ENCODE assay signal across 8 mouse cellular contexts in genomic region chr2:167538671-167539306, GRCm38 (mm10). TPM values are rescaled to one million over a fixed set of nuclear protein-coding genes. Genes with fewer than 3 reads are reported as not detected.
A peak's percentile ranks its signal among the peaks of the same experiment; 100 is the strongest.
DNase-seq lines count a peak whose midpoint lies in the region; ATAC-seq lines count a peak whose summit lies in the region.

No protein-coding gene starts in this region.

- peaks cover 14% of the 10 kb centered on the region for H3K27me3 ChIP-seq in intestine, embryonic 14.5 days (replicated peaks; ENCODE audit: control insufficient read depth, insufficient read depth, low read length)

- peak overlapping the region; percentile 51; the same call in 1 of the 2 replicates for H3K27ac ChIP-seq in intestine, embryonic 14.5 days (ENCODE audit: low read depth)

- peak; percentile 30 for DNase-seq in cerebellum, adult 9-11 months
- no peak for DNase-seq in cerebellum, postnatal 25 days
- DNase-seq in urinary bladder, postnatal 25 days (ENCODE audit: low spot score): peak; percentile 20
- no peak for DNase-seq in urinary bladder, postnatal 14 days (ENCODE audit: low spot score)
- DNase-seq in intestine, embryonic 14.5 days (ENCODE audit: low spot score): no peak
- DNase-seq in neural tube, embryonic 10.5 days (ENCODE audit: extremely low spot score, low spot score): peak; percentile 58
- no peak for DNase-seq in left cerebral cortex, postnatal 14 days (ENCODE audit: low spot score in 2 of 2)
- DNase-seq in thymus, postnatal 4 days: no peak

- H3K36me3 ChIP-seq in intestine, embryonic 14.5 days (ENCODE audit: control insufficient read depth, insufficient read depth, low read length): peaks cover 6% of the 10 kb centered on the region

- H3K4me2 ChIP-seq in intestine, embryonic 14.5 days (ENCODE audit: low read length): peak overlapping the region; percentile 89

- intact Hi-C loops in left cerebral cortex, postnatal 14 days (cut with DNase I): no loop called here

- H3K9me3 ChIP-seq in intestine, embryonic 14.5 days (ENCODE audit: control insufficient read depth, low read length): no peaks in the 10 kb centered on the region

- H3K4me3 ChIP-seq in intestine, embryonic 14.5 days (ENCODE audit: low read depth, low read length): peak overlapping the region; percentile 45

- ATAC-seq in intestine, embryonic 14.5 days (replicated peaks; ENCODE audit: low FRiP score, low TSS enrichment, low read depth): no peak

- WGBS in intestine, embryonic 14.5 days: 29% methylated on average over 31 of the region's 34 CpGs

- peaks cover 43% of the 10 kb centered on the region for H3K4me1 ChIP-seq in intestine, embryonic 14.5 days (replicated peaks; ENCODE audit: control insufficient read depth, insufficient read depth, low read length)

- H3K9ac ChIP-seq in intestine, embryonic 14.5 days (ENCODE audit: low read length): peak overlapping the region; percentile 56

RNA-seq across cellular contexts. Expression of gene Snai1, which starts 0.8 kb away (rescaled TPM):
- 17.4 and 19.2 TPM in 2 replicates for polyA plus RNA-seq in intestine, embryonic 14.5 days (2014; fragmentation: Nextera tagmentation; extraction: Ambion mirVana)
- under 1 TPM; 0.86 to 0.95 TPM for total RNA-seq in left cerebral cortex, postnatal 14 days (2021)

RNA-seq across cellular contexts. Expression of gene Spata2, which starts 46.1 kb away (rescaled TPM):
- 13.9 and 15.1 TPM in 2 replicates for polyA plus RNA-seq in intestine, embryonic 14.5 days (2014; fragmentation: Nextera tagmentation; extraction: Ambion mirVana)
- 10 to 100 TPM; 74.5 to 77.2 TPM for total RNA-seq in left cerebral cortex, postnatal 14 days (2021)

RNA-seq across cellular contexts. Expression of gene Rnf114, which starts 46.3 kb away (rescaled TPM):
- polyA plus RNA-seq in intestine, embryonic 14.5 days (2014; fragmentation: Nextera tagmentation; extraction: Ambion mirVana): 82.8 and 85.0 TPM in 2 replicates
- 10 to 100 TPM; 40.8 to 43.1 TPM for total RNA-seq in left cerebral cortex, postnatal 14 days (2021)

Comparison
In these comparisons a context has a peak if more than half of its experiments do, and no peak if none do; other contexts are left out.
1. DNase-seq: peak in cerebellum, adult 9-11 months (single experiment), urinary bladder, postnatal 25 days (single experiment) and neural tube, embryonic 10.5 days (single experiment); none in cerebellum, postnatal 25 days (0 of 2), urinary bladder, postnatal 14 days (single experiment), intestine, embryonic 14.5 days (single experiment), left cerebral cortex, postnatal 14 days (0 of 2) and thymus, postnatal 4 days (single experiment).